Mouse (Mus musculus) embryonic facial prominence, embryonic 12.5 days (tissue): Measurements from ENCODE around the gene Ikzf3. TPM values are rescaled to one million over a fixed set of nuclear protein-coding genes. Genes with fewer than 3 reads are reported as not detected.

ENCODE experiments used
- ATAC-seq: fragments of 200-750 bp; cut with Nextera tagmentation; 2 replicates; pipeline ENCODE4 v1.8.0; 2017; ENCODE audit not compliant: insufficient number of reproducible peaks, insufficient read depth, low FRiP score, low TSS enrichment
- H3K27ac ChIP-seq: fragments of 300-500 bp; sonication (generic); 2 replicates; pipeline ENCODE4 v1.5.1; 2016; ENCODE audit warnings: mild to moderate bottlenecking
- H3K27me3 ChIP-seq: fragments of 300-500 bp; sonication (generic); 2 replicates; pipeline ENCODE4 v1.6.1; 2016; ENCODE audit warnings: mild to moderate bottlenecking, moderate library complexity
- H3K36me3 ChIP-seq: fragments of 300-500 bp; sonication (generic); 2 replicates; pipeline ENCODE4 v1.6.1; 2016; ENCODE audit warnings: mild to moderate bottlenecking
- H3K4me1 ChIP-seq: fragments of 300-500 bp; sonication (generic); 2 replicates; pipeline ENCODE4 v1.6.1; 2016
- H3K4me2 ChIP-seq: fragments of 300-500 bp; sonication (generic); replicated peaks from 2 replicates; pipeline ENCODE4 v1.6.1; 2016; ENCODE audit warnings: mild to moderate bottlenecking, moderate library complexity
- H3K4me3 ChIP-seq: fragments of 300-500 bp; sonication (generic); 2 replicates; pipeline ENCODE4 v1.5.1; 2016; ENCODE audit warnings: mild to moderate bottlenecking
- H3K9ac ChIP-seq: fragments of 300-500 bp; sonication (generic); 2 replicates; pipeline ENCODE4 v1.6.1; 2016; ENCODE audit warnings: mild to moderate bottlenecking, moderate library complexity
- H3K9me3 ChIP-seq: fragments of 300-500 bp; sonication (generic); 2 replicates; pipeline ENCODE4 v1.6.1; 2016; ENCODE audit warnings: mild to moderate bottlenecking, moderate library complexity
- WGBS: fragments of 180-500 bp; shearing (Covaris S2); methylation state at CpG from one replicate; pipeline ENCODE4 v1.1.7; 2016; 5-methylcytosine and 5-hydroxymethylcytosine counted together
- polyA plus RNA-seq: library from polyadenylated mRNA; unstranded; fragments of >200 nt; fragmentation: Nextera tagmentation; extraction: Ambion mirVana; gene quantifications from 2 replicates; pipeline ENCODE4 v1.2.1, GENCODE M21; 2016

Ikzf3 gene
- polyA plus RNA-seq, 1 experiment from 2014 or later: 0.47 TPM

DNA sequence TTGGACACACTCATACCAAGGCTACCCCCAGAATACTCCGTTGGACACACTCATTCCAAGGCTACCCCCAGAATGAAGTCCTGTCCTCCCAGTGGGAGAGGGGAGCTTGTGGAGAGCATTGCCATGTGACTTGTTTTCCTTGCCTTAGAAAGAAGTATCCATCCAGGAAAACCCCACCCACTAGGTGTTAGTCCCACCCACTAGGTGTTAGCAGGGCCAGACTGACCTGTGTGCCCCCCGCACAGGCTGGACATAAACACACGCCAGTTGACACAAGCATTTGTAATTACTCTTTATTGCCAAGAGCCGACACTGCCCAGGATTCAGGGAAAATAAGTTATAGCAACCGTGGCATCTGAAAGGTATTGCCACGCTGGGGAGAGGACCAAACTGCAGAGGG is 108.4 kb downstream of the Ikzf3 start:
- Histone ChIP-seq H3K9me3 (no peaks in the 10 kb centered on the region), H3K4me2 (no peak overlapping the region), H3K27me3 (no peaks in the 10 kb centered on the region), H3K4me1 (peaks cover 6% of the 10 kb centered on the region; the same call in 1 of the 2 replicates), H3K36me3 (peaks cover 49% of the 10 kb centered on the region), H3K27ac (no peak overlapping the region), H3K9ac (no peak overlapping the region), H3K4me3 (no peak overlapping the region)
- no peak for ATAC-seq
- 84% methylated on average over 6 of the region's 6 CpGs for WGBS

DNA sequence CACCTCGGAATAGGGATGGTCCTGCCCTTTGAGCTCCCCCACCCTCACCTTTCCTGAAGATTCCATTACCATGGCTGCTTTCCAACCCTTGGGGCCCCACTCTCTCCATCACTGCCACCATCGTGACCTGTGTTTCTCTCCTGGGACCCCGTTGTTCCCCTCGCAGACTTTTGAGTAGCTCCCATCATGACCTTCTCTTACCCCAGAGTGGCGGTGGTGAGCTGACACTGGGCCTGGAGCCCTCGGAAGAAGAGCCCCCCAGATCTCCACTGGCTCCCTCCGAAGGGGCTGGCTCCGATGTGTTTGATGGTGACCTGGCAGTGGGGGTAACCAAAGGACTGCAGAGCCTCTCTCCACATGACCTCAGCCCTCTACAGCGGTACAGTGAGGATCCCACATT is 110.1 kb downstream of the Ikzf3 start:
- Histone ChIP-seq H3K4me1 (peaks cover 6% of the 10 kb centered on the region; the same call in 1 of the 2 replicates), H3K27me3 (no peaks in the 10 kb centered on the region), H3K27ac (no peak overlapping the region), H3K9me3 (no peaks in the 10 kb centered on the region), H3K9ac (no peak overlapping the region), H3K4me3 (no peak overlapping the region), H3K36me3 (peaks cover 56% of the 10 kb centered on the region), H3K4me2 (no peak overlapping the region)
- ATAC-seq: no peak
- whole genome bisulfite sequencing: 94% methylated on average over 9 of the region's 9 CpGs

DNA sequence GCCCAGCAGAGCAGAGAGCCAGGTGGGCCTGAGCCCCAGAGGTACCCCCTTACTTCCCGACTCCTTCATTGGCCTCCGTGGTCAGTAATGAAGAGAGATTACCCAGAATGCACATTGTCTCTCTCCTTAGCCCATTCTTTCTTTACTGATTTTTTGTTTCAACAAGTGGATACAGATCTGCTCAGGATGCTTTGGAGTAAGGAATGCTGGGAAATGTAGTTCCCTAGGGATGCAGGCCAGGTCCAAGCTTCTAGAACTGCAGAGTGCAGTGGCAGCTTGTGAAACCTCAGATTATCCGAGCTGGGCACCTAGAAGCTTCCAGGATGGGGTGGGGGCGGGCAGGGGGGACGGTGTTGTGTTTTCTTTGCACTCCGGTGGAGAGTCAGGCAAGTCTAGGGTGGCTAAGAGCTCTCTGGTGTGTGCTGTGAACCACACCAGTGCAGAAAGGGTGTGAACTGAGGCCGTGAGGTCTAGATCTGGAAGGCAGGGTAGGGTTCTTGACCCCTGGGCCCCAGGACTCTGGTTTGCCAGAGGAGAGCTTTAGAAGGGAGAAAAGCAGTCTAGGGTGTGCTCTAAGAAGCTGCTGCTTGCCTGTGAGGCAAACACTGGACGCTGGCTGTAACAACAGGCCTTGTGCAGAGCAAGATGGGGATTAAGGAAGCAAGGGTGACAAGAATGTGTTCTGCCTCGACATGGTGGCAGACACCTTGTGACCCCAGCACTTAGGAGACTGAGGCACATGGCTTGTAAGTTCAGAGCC is 113.9 kb downstream of the Ikzf3 start:
- no peak for ATAC-seq
- Histone ChIP-seq H3K27me3 (no peaks in the 10 kb centered on the region), H3K9ac (no peak overlapping the region), H3K36me3 (peaks cover 86% of the 10 kb centered on the region), H3K4me2 (no peak overlapping the region), H3K4me1 (no peaks in the 10 kb centered on the region), H3K4me3 (no peak overlapping the region), H3K9me3 (no peaks in the 10 kb centered on the region), H3K27ac (no peak overlapping the region)
- WGBS: 79% methylated on average over 9 of the region's 9 CpGs

DNA sequence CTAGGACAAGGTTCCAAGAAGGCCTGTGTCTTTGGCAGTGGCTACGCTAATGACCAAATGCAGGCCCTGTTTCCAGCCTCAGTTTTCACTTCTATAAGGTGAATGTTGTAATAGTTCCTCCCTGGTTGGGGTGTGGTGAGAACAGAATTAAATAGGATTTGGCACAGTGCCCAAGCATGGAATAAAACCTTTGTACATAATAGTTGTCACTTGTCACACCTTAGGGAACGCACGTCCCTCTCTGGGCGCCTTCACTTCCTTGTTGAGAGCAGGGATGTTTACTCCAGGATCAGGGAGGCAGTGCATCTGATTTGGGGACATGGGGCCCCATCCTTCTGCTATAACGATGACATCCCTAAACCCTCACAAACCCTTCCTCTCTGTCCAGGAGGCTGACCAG is 117.4 kb downstream of the Ikzf3 start:
- WGBS: 89% methylated on average over 5 of the region's 5 CpGs
- Histone ChIP-seq H3K4me1 (no peaks in the 10 kb centered on the region), H3K27me3 (no peaks in the 10 kb centered on the region), H3K4me2 (no peak overlapping the region), H3K36me3 (peaks cover 84% of the 10 kb centered on the region), H3K9me3 (no peaks in the 10 kb centered on the region), H3K9ac (no peak overlapping the region), H3K27ac (no peak overlapping the region), H3K4me3 (no peak overlapping the region)
- no peak for ATAC-seq

DNA sequence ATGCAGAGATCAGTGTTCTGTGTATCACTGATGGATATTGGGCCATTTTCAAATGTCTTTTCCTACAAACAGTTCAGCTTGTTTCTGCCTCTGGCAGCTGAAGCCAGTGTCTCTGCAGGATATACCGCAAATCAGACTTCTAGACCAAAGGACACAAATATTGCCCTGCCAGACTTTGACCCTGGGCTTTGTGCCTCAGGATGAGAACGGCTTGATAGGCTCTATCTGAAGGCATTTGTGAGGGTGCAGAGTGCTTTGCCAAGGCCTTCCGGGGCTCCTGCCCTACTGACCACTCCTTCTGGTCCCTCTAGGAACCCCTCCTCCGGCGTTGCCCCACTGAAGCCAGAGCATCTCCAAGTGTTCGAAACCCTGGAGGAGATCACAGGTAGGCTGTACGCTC is 119.2 kb downstream of the Ikzf3 start:
- no peak overlapping the region for H3K4me3 ChIP-seq
- peaks cover 87% of the 10 kb centered on the region for H3K36me3 ChIP-seq
- no peaks in the 10 kb centered on the region for H3K4me1 ChIP-seq
- no peak for ATAC-seq
- no peaks in the 10 kb centered on the region for H3K27me3 ChIP-seq
- no peaks in the 10 kb centered on the region for H3K9me3 ChIP-seq
- no peak overlapping the region for H3K27ac ChIP-seq
- 98% methylated on average over 7 of the region's 7 CpGs for WGBS
- no peak overlapping the region for H3K4me2 ChIP-seq
- H3K9ac ChIP-seq: no peak overlapping the region

DNA sequence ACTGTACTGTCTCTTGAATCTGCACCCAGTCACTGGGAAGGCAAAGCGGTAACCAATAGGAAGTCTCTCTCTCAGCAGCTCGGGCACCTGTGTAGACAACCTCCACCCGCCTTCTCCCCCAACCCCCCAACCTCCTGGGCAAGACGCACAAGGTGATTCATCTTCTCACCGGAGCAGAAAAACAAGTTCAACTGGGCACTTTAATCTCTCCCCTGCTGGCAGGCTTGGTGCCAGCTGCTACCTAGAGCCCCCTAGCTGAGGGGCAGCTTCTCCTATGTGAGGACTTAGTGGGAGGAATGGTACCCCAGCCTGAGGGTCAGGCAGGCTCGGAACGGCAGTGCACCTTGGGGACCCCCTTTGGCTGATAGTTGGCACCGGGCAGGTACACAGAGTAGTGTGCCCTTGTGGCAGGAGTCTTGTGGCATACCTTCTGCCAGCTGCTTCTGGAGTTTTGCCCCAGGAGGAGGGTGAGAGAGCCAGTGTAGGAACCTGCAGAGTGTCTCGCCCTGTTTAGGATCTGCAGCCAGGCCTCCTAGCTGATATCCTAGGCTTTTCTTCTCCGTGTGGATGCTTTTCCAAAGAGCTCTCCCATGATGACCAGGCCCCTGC is 126.8 kb downstream of the Ikzf3 start:
- Histone ChIP-seq H3K4me1 (peaks cover 11% of the 10 kb centered on the region), H3K4me2 (no peak overlapping the region), H3K27me3 (no peaks in the 10 kb centered on the region), H3K9me3 (no peaks in the 10 kb centered on the region), H3K4me3 (no peak overlapping the region), H3K27ac (no peak overlapping the region), H3K9ac (no peak overlapping the region), H3K36me3 (peaks cover 48% of the 10 kb centered on the region)
- no peak for ATAC-seq
- 81% methylated on average over 10 of the region's 10 CpGs for WGBS

DNA sequence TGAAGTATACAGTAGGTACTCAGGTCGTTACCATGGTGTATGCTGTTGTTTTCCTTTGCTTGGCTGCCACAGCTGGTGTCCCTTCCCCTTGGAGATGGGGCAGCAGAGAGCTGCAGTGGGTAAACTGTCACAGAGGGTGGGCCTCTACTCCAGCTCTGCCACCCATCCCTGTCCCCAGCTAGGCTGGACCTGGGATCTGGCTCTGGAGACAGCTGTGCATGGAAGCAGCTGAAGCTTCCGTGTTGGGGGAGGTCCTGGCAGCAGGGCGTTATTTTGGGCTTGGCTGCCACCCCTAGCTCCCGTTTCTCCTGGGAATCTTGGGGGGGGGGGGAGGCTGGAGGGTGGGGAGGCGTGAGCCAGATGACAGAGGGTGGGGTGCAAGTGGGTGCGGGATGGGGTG is 127.6 kb downstream of the Ikzf3 start:
- Histone ChIP-seq H3K4me2 (no peak overlapping the region), H3K4me1 (peaks cover 18% of the 10 kb centered on the region), H3K9me3 (no peaks in the 10 kb centered on the region), H3K27ac (no peak overlapping the region), H3K9ac (no peak overlapping the region), H3K27me3 (no peaks in the 10 kb centered on the region), H3K36me3 (peaks cover 40% of the 10 kb centered on the region), H3K4me3 (no peak overlapping the region)
- WGBS: 69% methylated on average over 6 of the region's 6 CpGs
- no peak for ATAC-seq

DNA sequence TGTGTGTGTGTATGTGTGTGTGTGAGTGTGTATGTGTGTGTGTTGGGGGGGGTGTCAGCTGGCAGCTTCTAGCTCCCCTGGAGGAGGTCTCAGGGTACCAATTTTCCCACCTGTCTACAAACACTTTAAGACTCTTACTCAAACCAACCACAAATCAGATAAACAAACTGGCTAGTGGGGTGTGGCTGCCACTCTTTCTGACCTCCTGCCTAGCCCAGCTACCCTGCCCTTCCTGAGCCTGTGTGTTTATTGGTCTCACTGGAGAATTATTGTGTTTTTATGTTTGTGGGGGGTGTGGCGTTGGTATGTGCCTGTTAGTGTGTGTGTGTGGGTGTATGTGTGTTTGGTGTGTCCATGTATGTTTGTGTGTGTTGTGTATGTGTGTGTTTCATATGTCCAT is 128.8 kb downstream of the Ikzf3 start:
- Histone ChIP-seq H3K27me3 (no peaks in the 10 kb centered on the region), H3K4me2 (no peak overlapping the region), H3K9me3 (no peaks in the 10 kb centered on the region), H3K9ac (no peak overlapping the region), H3K4me1 (peaks cover 18% of the 10 kb centered on the region), H3K36me3 (peaks cover 28% of the 10 kb centered on the region), H3K4me3 (no peak overlapping the region), H3K27ac (no peak overlapping the region)
- no peak for ATAC-seq
- 83% methylated on average over 1 of the region's 1 CpGs for WGBS

Other genes with a start within 250 kb of the Ikzf3 start
- 0.27 and 0.61 TPM in 2 replicates for gene Neurod2, start 216.4 kb downstream of the Ikzf3 start, polyA plus RNA-seq
- 0.39 and 1.0 TPM in 2 replicates for gene Ppp1r1b, start 197.6 kb downstream of the Ikzf3 start, polyA plus RNA-seq
- 39.6 and 47.6 TPM in 2 replicates for gene Stard3, start 187.7 kb downstream of the Ikzf3 start, polyA plus RNA-seq
- gene Tcap, start 162.2 kb downstream of the Ikzf3 start, polyA plus RNA-seq: 1.5 and 1.7 TPM in 2 replicates
- gene Pnmt, start 159.6 kb downstream of the Ikzf3 start, polyA plus RNA-seq: 0.33 TPM in 1 of 2 replicates, not detected in the other
- gene Pgap3, start 145.5 kb downstream of the Ikzf3 start, polyA plus RNA-seq: 9.8 and 10.4 TPM in 2 replicates
- 47.4 and 49.4 TPM in 2 replicates for gene Erbb2, start 133.6 kb downstream of the Ikzf3 start, polyA plus RNA-seq
- 78.4 and 85.6 TPM in 2 replicates for gene Mien1, start 107.0 kb downstream of the Ikzf3 start, polyA plus RNA-seq
- gene Grb7, start 99.6 kb downstream of the Ikzf3 start, polyA plus RNA-seq: 7.3 and 7.7 TPM in 2 replicates
- gene Zpbp2, start 5.1 kb upstream of the Ikzf3 start, polyA plus RNA-seq: not detected in 2 replicates
- gene Ormdl3, start 41.3 kb upstream of the Ikzf3 start, polyA plus RNA-seq: 62.8 and 64.2 TPM in 2 replicates
- not detected in 2 replicates for gene Lrrc3c, start 52.3 kb upstream of the Ikzf3 start, polyA plus RNA-seq
- gene Gm12355, start 79.6 kb upstream of the Ikzf3 start, polyA plus RNA-seq: 1.1 TPM in 2 replicates
- gene Gsdma3, start 80.3 kb upstream of the Ikzf3 start, polyA plus RNA-seq: not detected in 2 replicates
- gene Gsdma2, start 100.7 kb upstream of the Ikzf3 start, polyA plus RNA-seq: not detected in 2 replicates
- 0.05 TPM in 1 of 2 replicates, not detected in the other for gene Gsdma, start 118.3 kb upstream of the Ikzf3 start, polyA plus RNA-seq
- gene Psmd3, start 136.5 kb upstream of the Ikzf3 start, polyA plus RNA-seq: 246 and 248 TPM in 2 replicates
- gene Csf3, start 155.2 kb upstream of the Ikzf3 start, polyA plus RNA-seq: not detected in 2 replicates
- gene Med24, start 183.4 kb upstream of the Ikzf3 start, polyA plus RNA-seq: 70.4 and 73.6 TPM in 2 replicates
- 29.1 and 34.3 TPM in 2 replicates for gene Thra, start 194.6 kb upstream of the Ikzf3 start, polyA plus RNA-seq
- gene Nr1d1, start 229.3 kb upstream of the Ikzf3 start, polyA plus RNA-seq: 1.6 and 1.7 TPM in 2 replicates
- gene Msl1, start 249.5 kb upstream of the Ikzf3 start, polyA plus RNA-seq: 35.2 and 35.6 TPM in 2 replicates